Mouse (Mus musculus) lung, postnatal 0 days (tissue): ENCODE data around the gene Olfr469. TPM values are rescaled to one million over a fixed set of nuclear protein-coding genes. Genes with fewer than 3 reads are reported as not detected.
"Not testable (repeated sequence)": the region's sequence is repeated elsewhere in the genome, so short reads cannot be mapped to it uniquely, and the experiment has no call there.

Experiments
- ATAC-seq: fragments of 200-750 bp; cut with Nextera tagmentation; 2 replicates; pipeline ENCODE4 v1.8.0; 2017; ENCODE audit warnings: moderate library complexity
- DNase-seq: peaks from one replicate; pipeline ENCODE4 v3.0.0-alpha.2; 2016; ENCODE audit warnings: low spot score
- H3K27ac ChIP-seq: fragments of 300-500 bp; sonication (generic); 2 replicates; pipeline ENCODE4 v1.5.1; 2014; ENCODE audit warnings: antibody characterized with exemption, mild to moderate bottlenecking, low read length, mixed read lengths
- H3K27me3 ChIP-seq: fragments of 300-500 bp; sonication (generic); replicated peaks from 2 replicates; pipeline ENCODE4 v1.6.1; 2014; ENCODE audit warnings: low read length, mixed read lengths; ENCODE audit not compliant: insufficient read depth
- H3K36me3 ChIP-seq: fragments of 300-500 bp; sonication (generic); 2 replicates; pipeline ENCODE4 v1.6.1; 2014; ENCODE audit warnings: low read length, mixed read lengths; ENCODE audit not compliant: insufficient read depth
- H3K4me1 ChIP-seq: fragments of 300-500 bp; sonication (generic); 2 replicates; pipeline ENCODE4 v1.6.1; 2014; ENCODE audit warnings: antibody characterized with exemption, low read depth, low read length, mixed read lengths; ENCODE audit not compliant: insufficient read depth
- H3K4me2 ChIP-seq: fragments of 300-500 bp; sonication (generic); replicated peaks from 2 replicates; pipeline ENCODE4 v1.6.1; 2014; ENCODE audit warnings: low read depth, mild to moderate bottlenecking, low read length, moderate library complexity, mixed read lengths
- H3K4me3 ChIP-seq: fragments of 300-500 bp; sonication (generic); 2 replicates; pipeline ENCODE4 v1.5.1; 2014; ENCODE audit warnings: low read depth, low read length
- H3K9ac ChIP-seq: fragments of 300-500 bp; sonication (generic); replicated peaks from 2 replicates; pipeline ENCODE4 v1.6.1; 2014; ENCODE audit warnings: low read depth, mild to moderate bottlenecking
- H3K9me3 ChIP-seq: fragments of 300-500 bp; sonication (generic); 2 replicates; pipeline ENCODE4 v1.6.1; 2016; ENCODE audit warnings: low read length, mixed read lengths
- CTCF ChIP-seq: IDR thresholded peaks from 2 replicates; pipeline ENCODE4 v1.5.1; 2016; ENCODE audit warnings: antibody characterized with exemption, mild to moderate bottlenecking
- EP300 ChIP-seq: IDR thresholded peaks from 2 replicates; pipeline ENCODE4 v1.6.1; 2016; ENCODE audit warnings: antibody characterized with exemption, mild to moderate bottlenecking, control low read depth
- WGBS: fragments of 180-500 bp; shearing (Covaris S2); extraction: QIAGEN DNeasy Blood & Tissue Kit; methylation state at CpG from one replicate; pipeline ENCODE4 v1.1.7; 2014; 5-methylcytosine and 5-hydroxymethylcytosine counted together
- polyA plus RNA-seq: library from polyadenylated mRNA; unstranded; fragments of >200 nt; fragmentation: Nextera tagmentation; extraction: Ambion mirVana; gene quantifications from 2 replicates; pipeline ENCODE4 v1.2.1, GENCODE M21; 2015

The Olfr469 gene
- not detected in 2 replicates for polyA plus RNA-seq

DNA sequence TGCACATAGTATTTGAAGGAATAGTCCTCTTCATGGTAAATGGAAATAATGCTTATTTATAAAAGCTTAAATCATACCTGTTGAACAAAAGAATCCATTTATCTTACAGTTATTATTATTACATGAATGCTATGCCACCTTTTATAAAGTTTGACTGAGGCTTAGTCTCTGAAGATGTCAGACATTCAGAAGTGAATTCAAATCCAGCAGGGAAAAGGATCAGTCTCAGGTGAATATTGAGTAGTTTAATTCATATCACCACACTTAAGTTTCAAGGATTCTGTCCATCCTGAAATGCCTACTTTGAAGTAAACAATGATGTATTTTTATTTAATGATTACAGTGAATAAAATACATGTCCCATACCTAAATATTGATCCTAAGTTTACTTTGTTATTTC is at the start of gene Olfr469:
Gene Olfr469 (minus strand): TSS at position 101 of the 400 bp plus-strand sequence.
- ATAC-seq, H3K36me3 ChIP-seq, H3K27ac ChIP-seq, H3K4me2 ChIP-seq, H3K4me1 ChIP-seq, H3K27me3 ChIP-seq, DNase-seq, H3K4me3 ChIP-seq, H3K9ac ChIP-seq, H3K9me3 ChIP-seq: not testable (repeated sequence)

- not testable (repeated sequence) for DNase-seq, H3K27ac ChIP-seq, H3K4me2 ChIP-seq, H3K4me3 ChIP-seq, H3K27me3 ChIP-seq, H3K36me3 ChIP-seq, ATAC-seq, H3K9ac ChIP-seq, H3K4me1 ChIP-seq, H3K9me3 ChIP-seq
- WGBS: 58% methylated on average over 1 of the region's 1 CpGs
Measured at GRCm38 (mm10) chr7:107847390-107847789, 22.0 kb upstream of the Olfr469 start, which contains the start of gene Olfr470. TSS of gene Olfr470 (minus strand) at chr7:107847490.

DNA sequence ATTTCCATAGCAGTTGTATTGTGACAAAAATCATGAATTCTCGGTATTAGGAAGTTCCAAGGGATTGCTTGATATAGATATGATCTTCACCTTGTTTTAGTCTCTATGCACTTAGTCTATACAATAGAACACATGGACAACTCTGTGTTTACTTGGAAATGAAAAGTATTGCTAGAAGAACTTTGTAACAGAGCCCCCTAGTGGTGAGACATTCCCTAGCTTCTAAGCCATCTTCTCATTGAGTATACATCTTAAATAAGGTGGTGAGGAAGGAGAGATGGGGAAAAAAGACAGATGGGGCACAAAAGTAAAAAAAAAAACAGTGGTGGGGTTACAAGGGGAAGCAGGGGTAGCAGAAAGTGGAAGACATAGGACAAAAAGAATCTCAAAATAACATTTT is 16.4 kb upstream of the Olfr469 start:
- no peaks in the 10 kb centered on the region for H3K4me1 ChIP-seq
- ATAC-seq (no peak), DNase-seq (peak; percentile 9)
- no peak overlapping the region for H3K27ac ChIP-seq
- no peaks in the 10 kb centered on the region for H3K36me3 ChIP-seq
- no peak overlapping the region for H3K9ac ChIP-seq
- no peaks in the 10 kb centered on the region for H3K9me3 ChIP-seq
- no peaks in the 10 kb centered on the region for H3K27me3 ChIP-seq
- 68% methylated on average over 1 of the region's 1 CpGs for WGBS
- TF ChIP-seq EP300 (no peak), CTCF (peak; percentile 37; the same call in 1 of the 2 replicates)
- H3K4me3 ChIP-seq: no peak overlapping the region
- H3K4me2 ChIP-seq: no peak overlapping the region

- 48% methylated on average over 2 of the region's 2 CpGs for WGBS
Measured at GRCm38 (mm10) chr7:107823867-107824266, 1.5 kb downstream of the Olfr469 start.

GRCm38 (mm10) chr7:107819442-107819841 is 5.9 kb downstream of the Olfr469 start:
- H3K27ac ChIP-seq: no peak overlapping the region
- no peaks in the 10 kb centered on the region for H3K36me3 ChIP-seq
- peak; percentile 4 for DNase-seq
- H3K4me3 ChIP-seq: no peak overlapping the region
- no peak overlapping the region for H3K4me2 ChIP-seq
- H3K27me3 ChIP-seq: no peaks in the 10 kb centered on the region
- no peak overlapping the region for H3K9ac ChIP-seq
- TF ChIP-seq EP300 (no peak), CTCF (peak; percentile 36)
- ATAC-seq: no peak
- H3K4me1 ChIP-seq: no peaks in the 10 kb centered on the region
- no peaks in the 10 kb centered on the region for H3K9me3 ChIP-seq

More at GRCm38 (mm10) chr7:107823867-107824266, 1.5 kb downstream of the Olfr469 start:
- not testable (repeated sequence) for H3K27ac ChIP-seq, H3K36me3 ChIP-seq, H3K4me2 ChIP-seq, DNase-seq, ATAC-seq, H3K4me3 ChIP-seq, H3K27me3 ChIP-seq, H3K9me3 ChIP-seq, H3K4me1 ChIP-seq, H3K9ac ChIP-seq

- ATAC-seq (no peak), DNase-seq (no peak)
- Histone ChIP-seq H3K27me3 (no peaks in the 10 kb centered on the region), H3K36me3 (no peaks in the 10 kb centered on the region), H3K27ac (no peak within 1 kb of the TSS), H3K9ac (no peak within 1 kb of the TSS), H3K4me2 (no peak within 1 kb of the TSS), H3K4me3 (no peak within 1 kb of the TSS), H3K4me1 (no peaks in the 10 kb centered on the region), H3K9me3 (no peaks in the 10 kb centered on the region)
- TF ChIP-seq CTCF (no peak), EP300 (no peak)
Measured at GRCm38 (mm10) chr7:107811963-107812362, 13.4 kb downstream of the Olfr469 start, which contains the start of gene Olfr467. TSS of gene Olfr467 (plus strand) at chr7:107812263.

DNA sequence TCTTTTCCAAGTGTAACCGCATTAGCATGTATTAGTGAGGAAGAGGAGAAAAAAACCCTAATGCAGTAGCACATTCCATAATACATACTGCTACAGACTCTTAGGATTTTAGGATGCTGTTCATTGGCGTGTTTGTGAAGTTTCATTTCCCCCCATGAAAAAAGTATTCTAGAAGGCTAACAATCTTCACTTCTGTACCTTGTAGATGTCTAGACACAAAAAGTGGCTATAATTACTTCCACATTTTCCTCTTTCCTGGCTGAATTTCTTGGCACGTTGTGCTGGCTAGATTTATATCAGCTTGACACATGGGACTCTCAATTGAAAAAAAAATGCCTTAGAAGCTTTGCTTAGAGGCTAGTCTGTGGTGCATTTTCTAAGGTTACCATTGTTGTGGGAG is 23.2 kb downstream of the Olfr469 start:
- no peaks in the 10 kb centered on the region for H3K4me1 ChIP-seq
- H3K36me3 ChIP-seq: no peaks in the 10 kb centered on the region
- no peak for TF ChIP-seq EP300
- TF ChIP-seq CTCF: no peak
- 64% methylated on average over 3 of the region's 3 CpGs for WGBS
- DNase-seq: no peak
- no peak overlapping the region for H3K4me3 ChIP-seq
- H3K27me3 ChIP-seq: no peaks in the 10 kb centered on the region
- no peak overlapping the region for H3K4me2 ChIP-seq
- H3K9me3 ChIP-seq: no peaks in the 10 kb centered on the region
- H3K9ac ChIP-seq: no peak overlapping the region
- H3K27ac ChIP-seq: no peak overlapping the region
- no peak for ATAC-seq
